Mouse (Mus musculus) lung, postnatal 25 days (tissue): ENCODE measurements at regions not wholly inside any gene's neighbourhood (a gene's known extent, or its start where the extent isn't known, plus 50 kb on each side); places are given as distances from the start of the nearest gene placed in this dataset.
"Not testable (repeated sequence)": the region's sequence is repeated elsewhere in the genome, so short reads cannot be mapped to it uniquely, and the experiment has no call there.

Experiments used
- DNase-seq: peaks from one replicate; pipeline ENCODE4 v3.0.0; 2022; ENCODE audit warnings: low spot score

DNA sequence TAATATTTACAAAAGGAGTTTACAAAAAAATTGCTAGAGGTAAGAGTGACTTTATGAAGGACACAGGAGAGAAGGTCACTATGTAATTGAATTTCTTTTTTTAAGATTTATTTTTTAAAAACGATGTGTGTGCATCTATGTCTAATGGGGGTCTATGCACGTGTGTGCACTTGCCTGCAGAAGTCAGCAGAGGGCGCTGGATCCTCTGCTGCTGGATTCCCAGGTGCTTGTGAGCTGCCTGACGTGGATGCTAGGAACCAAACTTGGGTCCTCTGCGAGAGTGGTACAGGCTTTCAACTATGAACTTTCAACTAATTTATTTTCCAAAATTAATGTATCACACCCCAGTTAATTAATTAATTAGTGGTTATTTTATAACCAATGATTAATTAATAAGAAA is 85.0 kb downstream of the Glrx3 start:
- no peak for DNase-seq

DNA sequence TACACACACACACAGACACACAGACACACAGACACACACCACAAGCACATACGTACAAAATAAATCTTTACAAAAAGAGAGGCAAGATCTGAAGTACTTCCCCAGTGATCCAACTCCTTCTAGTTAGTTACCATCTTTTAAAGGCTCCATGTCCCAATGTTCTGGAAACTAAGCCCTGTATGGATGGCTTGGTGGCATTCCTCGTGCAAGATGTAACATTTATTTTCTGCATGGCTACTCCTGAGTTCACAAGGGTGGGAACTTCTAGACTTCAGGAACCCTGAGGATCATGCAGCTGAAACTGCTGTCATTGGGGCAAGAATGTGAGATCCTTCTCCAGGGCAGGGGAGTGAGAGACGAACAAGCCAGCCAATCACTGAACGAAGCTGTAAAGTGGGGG is 96.1 kb downstream of the Glrx3 start:
- DNase-seq, result no peak

DNA sequence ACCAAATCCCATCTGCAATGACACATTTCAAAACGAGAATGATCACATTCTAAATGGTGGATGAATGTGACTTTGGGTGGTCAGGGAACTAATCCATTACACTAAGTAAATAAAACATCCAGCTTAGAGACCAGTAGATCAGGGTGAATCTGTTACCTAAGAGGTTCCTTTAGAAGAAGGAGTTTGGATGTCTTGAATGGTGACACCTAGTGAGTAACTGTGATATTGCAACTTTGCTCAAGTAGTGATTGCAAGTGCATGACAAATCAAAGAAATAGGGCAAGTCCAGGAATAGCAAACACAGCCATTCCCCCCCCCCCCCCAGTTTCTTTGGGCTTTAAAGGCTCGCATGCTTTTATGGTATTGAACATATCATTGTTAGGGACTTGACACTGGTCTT is 112.6 kb downstream of the Glrx3 start:
- DNase-seq, result peak; percentile 34

DNA sequence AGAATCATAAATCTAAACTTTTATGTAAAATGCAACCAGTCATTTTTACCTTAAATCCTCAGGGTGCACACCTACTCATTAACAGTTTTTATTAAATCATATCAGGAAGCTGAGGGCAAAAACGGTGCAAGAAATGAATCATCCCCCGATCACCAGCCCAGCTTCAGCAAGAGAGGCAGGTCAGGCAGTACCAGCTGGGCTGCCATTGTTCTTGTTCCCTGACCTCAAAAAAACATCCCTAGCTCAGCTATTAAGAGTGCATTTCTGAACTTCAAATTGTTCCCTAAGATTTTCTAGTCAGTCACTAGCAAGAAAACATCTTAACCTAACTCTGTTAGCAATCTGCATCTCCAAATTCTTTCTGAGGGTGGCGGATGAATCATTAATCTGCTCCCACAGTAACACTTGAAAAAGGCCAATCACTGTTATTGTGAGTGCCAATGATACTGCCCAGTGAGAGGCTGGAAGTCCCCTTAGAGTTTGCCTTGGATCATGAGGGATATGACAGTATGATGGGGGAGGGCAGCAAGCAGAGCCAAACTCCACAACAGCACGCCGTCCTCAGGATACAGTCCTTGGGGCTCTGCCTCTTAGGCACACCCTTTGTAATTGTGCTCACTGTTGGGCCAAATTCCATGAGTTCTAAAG is 115.3 kb downstream of the Glrx3 start:
- no peak for DNase-seq

DNA sequence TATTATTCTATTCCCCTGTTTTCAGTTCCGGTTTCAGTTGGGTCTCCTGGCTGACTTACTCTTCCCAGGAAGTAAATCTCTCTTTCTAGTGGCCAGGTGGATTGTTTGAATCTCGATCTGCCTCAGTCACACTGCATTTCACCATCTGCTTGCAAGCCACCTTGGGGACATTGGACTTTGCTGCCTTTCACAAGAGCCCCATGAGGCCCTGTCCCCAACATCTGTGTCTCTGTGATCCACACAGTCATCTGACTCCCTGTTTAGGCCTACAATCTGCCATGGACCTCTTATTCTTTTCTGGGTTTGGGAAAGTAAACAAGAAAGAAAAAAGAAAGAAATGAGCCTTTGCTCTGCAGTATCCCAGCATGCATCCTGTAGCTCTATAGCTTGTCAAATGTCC is 118.1 kb downstream of the Glrx3 start:
- DNase-seq, result no peak

GRCm38 (mm10) chr7:137557439-137557838 is 120.0 kb downstream of the Glrx3 start:
- no peak for DNase-seq

GRCm38 (mm10) chr7:137558871-137559270 is 121.5 kb downstream of the Glrx3 start:
- no peak for DNase-seq

DNA sequence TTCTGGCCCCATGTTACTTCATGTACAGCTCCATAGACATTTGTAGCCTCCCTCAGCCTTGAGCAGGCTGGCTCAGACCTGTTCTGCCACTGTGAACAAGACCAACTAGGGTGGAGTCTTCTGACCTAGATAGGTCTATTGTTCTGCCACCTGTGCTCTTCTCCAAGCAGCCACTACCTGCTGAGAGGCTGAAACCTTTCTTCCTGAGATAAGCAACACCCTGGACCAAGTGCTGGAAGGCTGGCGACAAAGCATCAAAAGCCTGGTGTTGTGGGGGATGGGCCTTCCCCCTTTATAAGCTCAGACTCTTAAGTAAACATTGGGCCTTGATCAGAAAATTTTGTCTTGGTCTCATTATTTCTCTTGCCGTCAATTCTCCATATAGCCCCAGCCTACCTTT is 132.8 kb downstream of the Glrx3 start:
- no peak for DNase-seq

GRCm38 (mm10) chr7:137575491-137575890 is 138.1 kb downstream of the Glrx3 start:
- DNase-seq, result no peak

DNA sequence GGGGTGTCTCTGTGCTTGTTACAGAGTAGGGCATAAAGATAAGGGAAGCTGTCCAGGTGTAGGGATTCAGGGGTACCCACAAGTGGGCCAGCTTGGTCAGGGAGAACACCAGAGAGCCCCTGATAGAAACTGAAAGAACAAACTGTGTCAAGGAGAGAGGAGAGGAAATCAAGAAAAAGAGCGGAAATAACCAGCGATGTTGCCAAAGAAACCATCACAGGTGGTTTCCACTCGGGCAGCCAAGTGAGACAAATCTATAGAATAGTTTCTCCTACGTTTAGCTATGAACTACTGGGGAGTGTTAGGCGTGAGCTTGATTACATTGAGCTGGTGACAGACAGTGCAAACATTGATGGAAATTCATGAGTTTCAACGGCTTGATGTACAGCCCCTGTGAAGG is 138.8 kb downstream of the Glrx3 start:
- DNase-seq, result peak; percentile 33

- no peak for DNase-seq
These were observed 146.1 kb downstream of the Glrx3 start for GRCm38 (mm10) chr7:137583556-137583955.

DNA sequence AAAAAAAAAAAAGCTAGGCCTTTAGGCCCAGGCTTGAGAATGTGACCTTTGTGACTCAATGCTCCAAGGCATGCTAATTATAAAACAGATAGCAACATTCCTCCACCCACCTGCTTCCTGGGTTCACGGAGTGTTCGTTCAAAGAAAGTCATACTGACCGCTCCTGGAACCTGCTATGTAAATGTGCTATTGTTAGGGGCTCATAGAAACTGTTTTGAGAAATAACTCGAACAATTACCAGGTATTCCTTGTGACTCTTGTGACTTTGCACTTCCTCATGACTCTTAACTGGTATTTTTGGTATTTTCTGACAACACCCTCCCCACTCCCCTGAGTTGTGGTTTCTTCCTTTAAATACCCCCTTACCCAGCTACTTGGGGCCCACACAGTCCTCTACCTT is 147.5 kb downstream of the Glrx3 start:
- not testable (repeated sequence) for DNase-seq

DNA sequence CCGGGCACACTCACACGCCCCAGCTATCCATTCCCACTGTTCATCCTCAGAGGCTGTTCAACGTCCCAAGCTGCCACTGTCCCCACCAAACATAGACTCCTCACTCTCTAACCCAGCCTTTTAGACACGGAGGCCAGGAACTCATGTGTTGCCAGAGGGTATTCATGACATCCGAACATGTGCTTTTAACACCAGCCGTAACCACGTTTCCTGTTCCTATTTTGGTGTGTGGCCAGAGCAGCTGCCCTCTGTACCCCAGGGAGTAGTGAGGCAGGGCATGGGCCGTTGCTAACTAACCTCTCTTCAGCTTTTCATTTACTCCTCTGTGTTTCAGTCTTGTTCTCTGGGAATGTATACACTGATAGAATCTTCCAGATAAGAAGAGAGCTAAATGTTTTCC is 156.2 kb downstream of the Glrx3 start:
- DNase-seq, result peak; percentile 34

GRCm38 (mm10) chr7:137595567-137595966 is 158.2 kb downstream of the Glrx3 start:
- DNase-seq, result no peak

- no peak for DNase-seq
These were observed 158.7 kb downstream of the Glrx3 start for GRCm38 (mm10) chr7:137596161-137596560.

DNA sequence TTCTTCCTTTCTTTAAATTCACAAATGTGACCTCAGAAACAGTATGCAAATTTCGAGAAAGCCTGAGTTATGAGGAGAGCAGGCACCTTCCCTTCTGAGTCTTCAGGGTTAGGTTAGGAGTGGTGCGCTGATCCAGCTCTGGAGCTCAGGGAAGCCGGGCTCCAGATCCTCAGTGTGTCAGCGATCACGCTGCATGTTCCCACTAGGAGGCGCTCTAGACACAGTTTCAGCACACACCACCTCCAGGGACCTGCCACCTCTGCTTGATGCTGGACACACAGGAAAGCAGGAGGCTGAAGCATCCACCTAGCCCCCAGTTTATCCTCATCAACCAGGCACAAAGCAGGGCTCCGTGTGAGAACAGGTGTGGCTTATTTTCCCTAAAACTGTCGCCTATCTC is 165.6 kb downstream of the Glrx3 start:
- DNase-seq, result peak; percentile 57

DNA sequence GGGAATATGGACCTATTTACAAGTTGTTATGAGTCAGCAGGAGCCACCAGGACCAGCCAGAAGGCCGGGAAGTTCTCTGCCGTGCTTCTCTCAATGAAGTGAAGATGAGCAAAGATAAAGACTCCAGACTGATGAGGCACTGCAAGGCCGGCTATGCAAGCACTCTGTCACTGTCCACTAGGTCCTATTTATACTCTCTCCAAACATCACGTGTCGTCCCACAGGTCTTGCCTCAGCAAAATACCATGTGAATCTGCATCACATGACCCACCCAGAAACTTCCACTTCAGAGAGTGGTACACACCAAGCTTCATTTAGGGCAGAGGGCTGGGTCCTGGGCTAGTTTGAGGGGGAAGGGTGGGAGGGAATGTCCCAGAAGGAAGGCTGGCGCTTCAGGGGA is 172.3 kb downstream of the Glrx3 start:
- DNase-seq, result no peak

- no peak for DNase-seq
These were observed 173.9 kb downstream of the Glrx3 start for GRCm38 (mm10) chr7:137611363-137611762.

DNA sequence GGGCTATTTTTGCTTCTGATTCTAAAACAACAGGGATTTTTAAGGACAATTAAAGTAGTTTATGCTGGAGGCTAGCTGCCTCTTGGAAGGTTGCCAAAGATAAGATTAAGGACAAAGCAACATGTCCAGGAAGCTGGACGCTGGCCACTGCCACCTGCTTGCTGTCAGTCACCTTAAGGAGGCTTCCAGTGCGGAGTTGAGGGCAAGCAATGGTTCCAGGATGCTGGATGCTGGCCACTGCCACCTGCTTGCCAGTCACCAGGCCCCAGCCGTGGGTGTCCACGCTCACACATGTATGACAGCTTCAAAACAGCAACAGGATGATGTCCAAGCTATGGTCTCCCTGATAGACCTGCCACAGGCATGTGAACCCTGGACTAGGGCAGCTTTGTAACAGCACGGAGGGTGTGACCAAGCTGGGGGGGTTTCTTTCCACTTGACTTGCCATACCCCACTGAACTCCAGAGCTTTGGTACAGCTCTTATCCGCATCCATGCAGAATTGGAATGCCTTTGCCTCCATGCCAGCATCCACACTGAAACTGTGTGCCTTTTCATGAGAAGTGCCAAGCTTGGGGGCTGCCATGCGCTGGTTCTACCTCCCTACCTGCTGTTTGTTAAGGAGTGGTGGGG is 174.6 kb downstream of the Glrx3 start:
- no peak for DNase-seq

DNA sequence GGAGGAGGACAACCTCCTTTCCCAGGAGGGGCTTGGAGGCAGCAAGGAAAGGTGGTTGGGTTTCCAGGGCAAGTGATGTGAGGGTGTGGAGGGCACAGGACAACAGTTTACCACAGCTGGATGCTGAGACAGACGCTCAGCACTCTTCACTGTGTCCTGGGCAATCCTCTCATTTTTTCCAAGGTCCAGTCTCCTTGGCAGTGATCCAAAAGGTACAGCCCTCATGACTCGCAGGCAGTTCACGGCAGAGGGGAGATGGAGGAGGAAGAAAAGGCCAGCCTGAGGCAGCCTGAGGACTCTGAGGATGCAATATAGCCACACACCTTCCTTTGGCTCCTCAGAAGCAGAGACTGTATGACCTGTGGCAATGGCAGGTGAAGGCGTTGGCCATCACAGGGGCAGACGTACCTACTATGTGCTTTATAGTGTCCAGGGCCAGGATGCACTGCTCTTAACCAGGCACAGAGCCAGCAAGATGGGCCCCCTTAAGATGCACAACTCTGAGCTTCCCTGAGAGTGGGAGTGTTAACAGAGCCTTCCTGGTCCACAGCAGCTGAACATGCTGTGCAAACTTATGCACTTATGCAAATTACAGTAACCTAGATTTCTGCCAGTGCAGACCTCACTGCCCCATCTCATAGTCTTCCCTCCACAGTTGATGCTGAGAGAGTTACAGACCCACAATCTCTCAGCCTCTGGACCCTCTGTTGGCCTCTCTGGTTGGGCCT is 181.2 kb downstream of the Glrx3 start:
- no peak for DNase-seq

DNA sequence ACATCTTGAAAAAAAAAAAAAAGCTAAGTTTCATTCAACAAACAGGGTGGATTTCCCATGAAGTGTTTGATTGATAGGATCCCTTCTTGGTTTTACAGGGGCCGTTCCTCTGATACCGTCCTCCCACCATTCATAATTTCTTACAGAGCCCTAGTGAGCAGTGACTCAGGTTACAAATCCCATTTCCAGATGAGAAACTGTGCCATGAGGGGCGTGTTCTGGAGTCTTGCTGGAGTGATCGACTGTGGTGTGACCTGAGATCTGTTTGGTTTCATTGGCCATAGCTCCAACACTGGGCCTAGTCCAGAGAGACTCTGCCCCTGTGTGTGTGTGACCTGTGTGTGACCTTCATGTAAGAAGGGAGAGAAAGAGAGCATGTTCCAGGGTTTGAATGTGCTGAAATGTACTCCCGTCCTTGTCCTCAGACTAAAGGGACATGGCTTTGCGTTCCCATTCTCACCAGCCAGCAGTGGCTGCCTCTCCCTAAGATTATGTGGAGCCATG is 181.9 kb downstream of the Glrx3 start:
- no peak for DNase-seq

DNA sequence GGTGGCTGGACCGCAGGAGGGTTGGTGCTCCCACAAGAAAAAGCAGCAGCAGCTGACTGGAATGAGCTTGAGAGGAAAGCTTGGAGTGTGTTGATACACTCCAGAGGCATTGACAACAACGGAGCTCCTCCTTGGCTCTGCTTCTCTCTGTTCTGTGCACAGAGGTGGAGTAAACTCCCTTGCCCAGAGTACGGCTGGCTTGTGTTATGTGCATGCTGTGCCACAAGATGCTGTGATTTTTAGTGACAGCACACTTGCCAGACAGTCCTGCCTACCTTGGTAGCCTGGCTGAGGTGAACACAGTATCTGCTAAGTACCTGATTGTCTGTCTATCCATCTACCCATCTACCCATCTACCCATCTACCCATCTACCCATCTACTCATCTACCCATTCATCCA is 190.9 kb downstream of the Glrx3 start:
- DNase-seq, result no peak

DNA sequence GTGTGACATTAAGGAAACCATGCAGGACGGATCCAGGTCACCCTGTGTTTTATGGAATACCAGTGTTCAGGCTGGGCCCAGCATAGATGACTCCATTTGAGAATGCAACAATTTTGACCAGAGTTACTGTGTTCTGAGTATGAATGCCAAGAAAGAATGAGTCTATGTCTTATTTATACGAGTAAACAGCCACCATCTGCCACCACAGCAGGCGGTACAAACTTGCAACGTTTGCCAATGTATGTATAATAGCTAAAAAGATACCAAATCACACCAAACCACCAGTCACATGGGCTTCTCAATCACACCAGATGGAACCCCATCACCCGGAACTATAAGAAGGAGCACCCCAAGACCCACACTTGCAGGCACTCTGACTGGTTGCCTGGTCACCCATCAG is 192.1 kb downstream of the Glrx3 start:
- no peak for DNase-seq
